Mouse (Mus musculus): ENCODE results near the gene Hemk1. TPM values are rescaled to one million over a fixed set of nuclear protein-coding genes. Genes with fewer than 3 reads are reported as not detected.

Gene Hemk1
- polyA plus RNA-seq, 1 experiment = 14.1 TPM

DNA sequence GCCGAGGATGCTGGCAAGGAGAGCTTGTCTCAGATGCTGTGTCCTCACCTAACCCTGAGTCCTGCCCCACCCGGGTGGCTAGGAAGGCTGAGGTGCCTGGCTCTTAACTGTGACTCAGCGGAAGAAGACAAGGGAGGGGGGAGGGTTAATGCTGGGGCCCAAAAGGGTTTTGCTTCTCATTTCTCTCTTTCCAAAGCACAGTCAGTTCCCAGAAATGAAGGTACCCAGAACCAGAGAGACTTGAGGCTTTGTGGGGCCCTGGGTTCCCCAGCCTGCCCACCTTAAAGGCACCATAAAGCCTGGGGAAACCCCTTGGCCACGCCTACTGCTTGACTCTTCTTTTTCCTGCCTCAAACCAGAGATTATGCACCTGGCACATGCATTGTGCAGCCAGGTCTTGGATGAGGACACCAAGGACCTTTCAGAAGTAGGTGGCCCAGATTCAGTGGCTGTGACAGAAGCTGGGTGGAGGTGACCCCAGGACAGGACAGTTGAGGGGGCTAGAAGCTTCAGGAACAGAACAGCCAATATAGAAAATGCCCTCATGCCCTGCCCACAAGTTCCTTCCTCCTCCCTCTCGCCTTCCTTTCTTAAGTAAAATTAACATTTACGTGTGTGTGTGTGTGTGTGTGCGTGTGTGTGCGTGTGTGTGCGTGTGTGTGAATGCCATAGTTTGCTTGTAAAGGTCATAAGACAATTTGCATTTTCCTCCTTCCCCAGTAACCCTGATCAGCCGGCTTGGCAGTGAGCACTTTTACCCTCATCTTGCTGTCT, 25.2 kb downstream of the Hemk1 start:
- H3K27me3 ChIP-seq (ENCODE audit: control insufficient read depth, insufficient read depth, insufficient read length) = peaks cover 7% of the 10 kb centered on the region
- no peak overlapping the region for H3K4me3 ChIP-seq (ENCODE audit: insufficient read depth, poor library complexity, severe bottlenecking)
- no peaks in the 10 kb centered on the region for H3K79me2 ChIP-seq (ENCODE audit: control insufficient read depth, insufficient read depth)
- H3K36me3 ChIP-seq (ENCODE audit: control insufficient read depth, insufficient read depth) = no peaks in the 10 kb centered on the region
- no peak overlapping the region for H3ac ChIP-seq (ENCODE audit: control insufficient read depth, insufficient read length, low read depth)
- no peaks in the 10 kb centered on the region for H3K79me3 ChIP-seq (ENCODE audit: low read depth)
- no peak for TF ChIP-seq FOSL1 (IDR thresholded peaks at IDR 0.05; ENCODE audit: insufficient read depth, low read length, poor library complexity, severe bottlenecking)
- no peak for TF ChIP-seq MYOG (IDR thresholded peaks at IDR 0.05; ENCODE audit: control insufficient read depth, extremely low read depth, insufficient read length)
- TF ChIP-seq CTCF (IDR thresholded peaks at IDR 0.05; ENCODE audit: control insufficient read depth, insufficient read depth, insufficient read length) = no peak
- no peak for TF ChIP-seq USF1 (IDR thresholded peaks at IDR 0.05; ENCODE audit: low read depth)
- TF ChIP-seq MAX (IDR thresholded peaks at IDR 0.05) = no peak
- TF ChIP-seq MYOD1 (IDR thresholded peaks at IDR 0.05; ENCODE audit: control insufficient read depth, insufficient read length, low read depth) = no peak
- TF ChIP-seq CEBPB (IDR thresholded peaks at IDR 0.05; ENCODE audit: low read depth) = no peak

DNA sequence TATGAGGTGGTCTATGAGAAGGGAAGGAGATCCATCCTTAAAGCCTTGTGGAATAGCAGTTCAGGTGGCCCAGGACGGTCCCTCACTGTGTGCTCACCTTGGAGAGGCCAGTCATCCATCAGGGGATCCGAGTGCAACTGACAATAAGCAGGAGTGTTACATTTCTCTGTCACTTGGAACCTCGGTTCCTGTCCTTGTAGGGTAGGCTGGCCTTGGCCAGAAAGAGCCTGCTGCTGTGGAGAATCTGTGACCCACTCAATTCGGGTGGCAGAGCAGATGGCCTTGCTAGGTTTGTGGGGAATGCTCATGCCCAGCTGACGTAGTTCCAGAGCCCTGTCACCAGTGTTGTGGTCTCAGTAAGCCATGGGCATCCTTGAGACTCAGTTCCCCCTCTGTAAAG, 28.6 kb downstream of the Hemk1 start:
- Histone ChIP-seq H3K79me3 (ENCODE audit: low read depth) (no peaks in the 10 kb centered on the region), H3K36me3 (ENCODE audit: control insufficient read depth, insufficient read depth) (no peaks in the 10 kb centered on the region), H3K4me3 (ENCODE audit: insufficient read depth, poor library complexity, severe bottlenecking) (no peak overlapping the region), H3ac (ENCODE audit: control insufficient read depth, insufficient read length, low read depth) (no peak overlapping the region), H3K27me3 (ENCODE audit: control insufficient read depth, insufficient read depth, insufficient read length) (peaks cover 3% of the 10 kb centered on the region), H3K79me2 (ENCODE audit: control insufficient read depth, insufficient read depth) (no peaks in the 10 kb centered on the region)
- TF ChIP-seq USF1 (IDR thresholded peaks at IDR 0.05; ENCODE audit: low read depth) = no peak
- TF ChIP-seq MYOD1 (IDR thresholded peaks at IDR 0.05; ENCODE audit: control insufficient read depth, insufficient read length, low read depth) = no peak
- no peak for TF ChIP-seq MYOG (IDR thresholded peaks at IDR 0.05; ENCODE audit: control insufficient read depth, extremely low read depth, insufficient read length)
- no peak for TF ChIP-seq CEBPB (IDR thresholded peaks at IDR 0.05; ENCODE audit: low read depth)
- no peak for TF ChIP-seq FOSL1 (IDR thresholded peaks at IDR 0.05; ENCODE audit: insufficient read depth, low read length, poor library complexity, severe bottlenecking)
- no peak for TF ChIP-seq CTCF (IDR thresholded peaks at IDR 0.05; ENCODE audit: control insufficient read depth, insufficient read depth, insufficient read length)
- no peak for TF ChIP-seq MAX (IDR thresholded peaks at IDR 0.05)

DNA sequence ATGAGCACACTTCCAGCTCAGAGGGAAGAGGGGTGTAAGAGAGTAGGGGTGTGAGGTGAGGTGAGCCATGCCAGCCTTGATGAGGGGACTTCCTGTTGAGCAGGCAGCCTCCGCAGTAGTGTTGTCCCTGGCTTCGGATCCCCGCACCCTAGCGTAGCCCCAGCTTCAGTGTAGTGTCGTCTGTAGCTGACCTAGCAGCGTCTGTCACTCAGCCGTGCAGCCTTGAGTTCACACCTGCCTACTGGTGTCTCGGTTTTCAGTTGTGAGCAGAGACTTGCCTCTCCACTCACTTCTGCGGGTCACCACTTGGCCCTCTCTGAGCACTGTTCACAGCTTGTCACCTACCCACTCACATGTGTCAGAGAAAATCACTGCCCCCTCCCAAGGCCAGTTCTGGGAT, 29.0 kb downstream of the Hemk1 start:
- H3K79me2 ChIP-seq (ENCODE audit: control insufficient read depth, insufficient read depth) = no peaks in the 10 kb centered on the region
- no peak overlapping the region for H3K4me3 ChIP-seq (ENCODE audit: insufficient read depth, poor library complexity, severe bottlenecking)
- TF ChIP-seq MAX (IDR thresholded peaks at IDR 0.05) (no peak), CTCF (IDR thresholded peaks at IDR 0.05; ENCODE audit: control insufficient read depth, insufficient read depth, insufficient read length) (no peak), MYOD1 (IDR thresholded peaks at IDR 0.05; ENCODE audit: control insufficient read depth, insufficient read length, low read depth) (no peak), USF1 (IDR thresholded peaks at IDR 0.05; ENCODE audit: low read depth) (no peak), CEBPB (IDR thresholded peaks at IDR 0.05; ENCODE audit: low read depth) (no peak), FOSL1 (IDR thresholded peaks at IDR 0.05; ENCODE audit: insufficient read depth, low read length, poor library complexity, severe bottlenecking) (no peak)
- H3K79me3 ChIP-seq (ENCODE audit: low read depth) = no peaks in the 10 kb centered on the region
- H3K27me3 ChIP-seq (ENCODE audit: control insufficient read depth, insufficient read depth, insufficient read length) = no peaks in the 10 kb centered on the region
- no peaks in the 10 kb centered on the region for H3K36me3 ChIP-seq (ENCODE audit: control insufficient read depth, insufficient read depth)
- no peak overlapping the region for H3ac ChIP-seq (ENCODE audit: control insufficient read depth, insufficient read length, low read depth)

DNA sequence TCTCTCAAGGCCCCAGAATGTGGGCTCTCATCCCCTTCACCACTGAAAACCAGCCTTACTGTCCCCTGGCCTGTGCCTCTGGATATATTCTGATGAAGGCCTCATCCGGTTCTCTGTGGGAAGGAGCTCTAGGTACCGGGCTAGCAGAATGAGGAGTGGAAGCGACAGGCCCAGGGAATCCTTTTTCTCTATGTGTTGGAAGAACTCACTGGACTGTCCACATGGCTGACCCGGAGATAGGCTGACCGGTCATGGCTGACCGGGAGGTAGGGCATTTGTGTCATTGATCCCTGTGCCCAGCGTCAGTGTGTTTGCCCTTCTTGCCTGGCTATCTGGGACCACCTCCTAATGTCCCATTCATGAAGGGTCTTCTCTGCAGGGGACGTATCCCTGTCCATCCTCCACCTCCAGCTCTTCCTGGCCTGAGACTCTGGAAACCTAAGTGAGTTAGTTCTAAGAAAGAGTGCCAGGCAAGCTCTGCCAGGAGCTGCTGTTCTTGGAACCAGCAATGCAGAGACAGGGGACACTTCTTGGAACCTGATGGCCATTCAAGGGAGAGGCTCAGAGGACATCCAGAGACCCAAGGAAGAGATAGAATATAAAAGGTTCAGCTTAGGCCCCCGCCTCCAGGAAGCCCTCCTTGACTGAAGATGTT, 29.7 kb downstream of the Hemk1 start:
- Histone ChIP-seq H3K79me2 (ENCODE audit: control insufficient read depth, insufficient read depth) (no peaks in the 10 kb centered on the region), H3K79me3 (ENCODE audit: low read depth) (no peaks in the 10 kb centered on the region), H3K36me3 (ENCODE audit: control insufficient read depth, insufficient read depth) (no peaks in the 10 kb centered on the region), H3ac (ENCODE audit: control insufficient read depth, insufficient read length, low read depth) (no peak overlapping the region), H3K4me3 (ENCODE audit: insufficient read depth, poor library complexity, severe bottlenecking) (no peak overlapping the region), H3K27me3 (ENCODE audit: control insufficient read depth, insufficient read depth, insufficient read length) (no peaks in the 10 kb centered on the region)
- no peak for TF ChIP-seq FOSL1 (IDR thresholded peaks at IDR 0.05; ENCODE audit: insufficient read depth, low read length, poor library complexity, severe bottlenecking)
- no peak for TF ChIP-seq CEBPB (IDR thresholded peaks at IDR 0.05; ENCODE audit: low read depth)
- TF ChIP-seq MAX (IDR thresholded peaks at IDR 0.05) = no peak
- no peak for TF ChIP-seq MYOD1 (IDR thresholded peaks at IDR 0.05; ENCODE audit: control insufficient read depth, insufficient read length, low read depth)
- no peak for TF ChIP-seq CTCF (IDR thresholded peaks at IDR 0.05; ENCODE audit: control insufficient read depth, insufficient read depth, insufficient read length)
- TF ChIP-seq USF1 (IDR thresholded peaks at IDR 0.05; ENCODE audit: low read depth) = no peak
- TF ChIP-seq MYOG (IDR thresholded peaks at IDR 0.05; ENCODE audit: control insufficient read depth, extremely low read depth, insufficient read length) = no peak

DNA sequence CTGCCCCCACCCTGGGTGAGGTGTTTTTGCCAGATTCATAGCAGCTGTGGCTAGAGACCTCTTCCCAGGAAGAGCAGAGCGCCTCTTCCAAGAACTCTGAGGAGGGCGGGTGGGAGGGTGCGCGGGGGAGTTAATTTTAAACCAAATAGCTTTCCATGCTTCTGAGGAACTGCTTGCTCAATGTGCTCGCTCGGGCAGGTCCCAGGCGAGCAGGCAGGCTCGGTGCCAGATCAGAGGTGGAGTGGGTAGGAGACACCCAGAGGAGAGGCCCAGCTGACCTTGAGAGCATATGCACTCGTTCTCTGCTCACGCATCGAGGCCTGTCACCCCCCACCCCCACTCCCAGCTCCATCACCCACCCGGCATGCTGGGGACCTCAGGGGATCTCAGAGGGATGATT, 30.3 kb downstream of the Hemk1 start:
- no peaks in the 10 kb centered on the region for H3K79me3 ChIP-seq (ENCODE audit: low read depth)
- no peaks in the 10 kb centered on the region for H3K27me3 ChIP-seq (ENCODE audit: control insufficient read depth, insufficient read depth, insufficient read length)
- no peaks in the 10 kb centered on the region for H3K79me2 ChIP-seq (ENCODE audit: control insufficient read depth, insufficient read depth)
- H3ac ChIP-seq (ENCODE audit: control insufficient read depth, insufficient read length, low read depth) = no peak overlapping the region
- no peak overlapping the region for H3K4me3 ChIP-seq (ENCODE audit: insufficient read depth, poor library complexity, severe bottlenecking)
- no peaks in the 10 kb centered on the region for H3K36me3 ChIP-seq (ENCODE audit: control insufficient read depth, insufficient read depth)
- TF ChIP-seq USF1 (IDR thresholded peaks at IDR 0.05; ENCODE audit: low read depth) = no peak
- TF ChIP-seq MAX (IDR thresholded peaks at IDR 0.05) = no peak
- no peak for TF ChIP-seq CTCF (IDR thresholded peaks at IDR 0.05; ENCODE audit: control insufficient read depth, insufficient read depth, insufficient read length)
- no peak for TF ChIP-seq MYOG (IDR thresholded peaks at IDR 0.05; ENCODE audit: control insufficient read depth, extremely low read depth, insufficient read length)
- no peak for TF ChIP-seq CEBPB (IDR thresholded peaks at IDR 0.05; ENCODE audit: low read depth)
- no peak for TF ChIP-seq MYOD1 (IDR thresholded peaks at IDR 0.05; ENCODE audit: control insufficient read depth, insufficient read length, low read depth)

All from C2C12 (cell line).